Mouse (Mus musculus): ENCODE measurements around the gene Mycs. TPM values are rescaled to one million over a fixed set of nuclear protein-coding genes. Genes with fewer than 3 reads are reported as not detected.

The Mycs gene
- total RNA-seq (2014; rRNA removed) (0.11 TPM in 1 of 2 replicates, not detected in the other), polyA plus RNA-seq (2015; fragmentation: Nextera tagmentation; extraction: Ambion mirVana) (0.06 TPM in 1 of 2 replicates, not detected in the other)

GRCm38 (mm10) chrX:5469165-5469564 lies at the start of gene Mycs:
Mycs (minus strand) TSS chrX:5469265.
- ATAC-seq (ENCODE audit: low FRiP score) = no peak
- 86% methylated on average over 3 of the region's 3 CpGs for WGBS
- DNase-seq (ENCODE audit: low spot score) = no peak
- Histone ChIP-seq H3K4me3 (ENCODE audit: low read depth, low read length) (peak within 1 kb of the TSS; percentile 25), H3K36me3 (ENCODE audit: insufficient read depth, low read length) (no peaks in the 10 kb centered on the region), H3K9ac (replicated peaks; ENCODE audit: low read length, poor library complexity, severe bottlenecking) (no peak within 1 kb of the TSS), H3K9me3 (ENCODE audit: low read length) (no peaks in the 10 kb centered on the region), H3K27me3 (ENCODE audit: insufficient read depth, low read length) (no peaks in the 10 kb centered on the region), H3K4me1 (ENCODE audit: insufficient read depth, low read length) (no peaks in the 10 kb centered on the region), H3K4me2 (ENCODE audit: low read depth, low read length, poor library complexity, severe bottlenecking) (peak within 1 kb of the TSS; percentile 42), H3K27ac (ENCODE audit: low read depth, low read length) (no peak within 1 kb of the TSS)
- TF ChIP-seq CTCF (IDR thresholded peaks at IDR 0.05) = no peak

- no peaks in the 10 kb centered on the region for H3K27me3 ChIP-seq (ENCODE audit: insufficient read depth, low read length)
- H3K4me3 ChIP-seq (ENCODE audit: low read depth, low read length) = peak overlapping the region; percentile 25
- ATAC-seq (ENCODE audit: low FRiP score) (peak; percentile 47; the same call in 1 of the 2 replicates), DNase-seq (ENCODE audit: low spot score) (peak; percentile 34)
- no peaks in the 10 kb centered on the region for H3K4me1 ChIP-seq (ENCODE audit: insufficient read depth, low read length)
- WGBS = 17% methylated on average over 24 of the region's 24 CpGs
- no peak overlapping the region for H3K27ac ChIP-seq (ENCODE audit: low read depth, low read length)
- peak; percentile 33; the same call in 1 of the 2 replicates for TF ChIP-seq CTCF (IDR thresholded peaks at IDR 0.05)
- no peaks in the 10 kb centered on the region for H3K36me3 ChIP-seq (ENCODE audit: insufficient read depth, low read length)
- H3K9me3 ChIP-seq (ENCODE audit: low read length) = no peaks in the 10 kb centered on the region
- H3K4me2 ChIP-seq (ENCODE audit: low read depth, low read length, poor library complexity, severe bottlenecking) = peak overlapping the region; percentile 42
- no peak overlapping the region for H3K9ac ChIP-seq (replicated peaks; ENCODE audit: low read length, poor library complexity, severe bottlenecking)
These were observed 1.0 kb downstream of the Mycs start for GRCm38 (mm10) chrX:5468022-5468421.

Other genes with a start within 250 kb of the Mycs start
- gene Btbd35f7, start 199.8 kb upstream of the Mycs start, total RNA-seq (2014; rRNA removed) = not detected in 2 replicates
- not detected in 2 replicates for gene Btbd35f7, start 199.8 kb upstream of the Mycs start, polyA plus RNA-seq (2015; fragmentation: Nextera tagmentation; extraction: Ambion mirVana)

Data from midbrain, postnatal 0 days (tissue).